Mouse (Mus musculus) liver, embryonic 16.5 days (tissue): Measurements from ENCODE around the gene Atg101. TPM values are rescaled to one million over a fixed set of nuclear protein-coding genes. Genes with fewer than 3 reads are reported as not detected.

Experiments
- ATAC-seq: fragments of 200-750 bp; cut with Nextera tagmentation; 2 replicates; pipeline ENCODE4 v1.8.0; 2017; ENCODE audit warnings: low read depth, mild to moderate bottlenecking, moderate number of reproducible peaks, moderate library complexity
- H3K27ac ChIP-seq: fragments of 300-500 bp; sonication (generic); 2 replicates; pipeline ENCODE4 v1.5.1; 2014; ENCODE audit warnings: mild to moderate bottlenecking, low read length
- H3K27me3 ChIP-seq: fragments of 300-500 bp; sonication (generic); 2 replicates; pipeline ENCODE4 v1.6.1; 2014; ENCODE audit warnings: low read depth, low read length, mixed read lengths; ENCODE audit not compliant: control insufficient read depth, insufficient read depth
- H3K36me3 ChIP-seq: fragments of 300-500 bp; sonication (generic); 2 replicates; pipeline ENCODE4 v1.6.1; 2014; ENCODE audit warnings: mild to moderate bottlenecking; ENCODE audit not compliant: control insufficient read depth, insufficient read depth
- H3K4me1 ChIP-seq: fragments of 300-500 bp; sonication (generic); 2 replicates; pipeline ENCODE4 v1.6.1; 2014; ENCODE audit warnings: low read depth, low read length, mixed read lengths; ENCODE audit not compliant: control insufficient read depth
- H3K4me2 ChIP-seq: fragments of 300-500 bp; sonication (generic); 2 replicates; pipeline ENCODE4 v1.6.1; 2014; ENCODE audit warnings: low read depth, low read length, mixed read lengths
- H3K4me3 ChIP-seq: fragments of 300-500 bp; sonication (generic); 2 replicates; pipeline ENCODE4 v1.5.1; 2014; ENCODE audit warnings: low read depth, mild to moderate bottlenecking, low read length
- H3K9ac ChIP-seq: fragments of 300-500 bp; sonication (generic); 2 replicates; pipeline ENCODE4 v1.6.1; 2014; ENCODE audit warnings: low read depth, low read length
- H3K9me3 ChIP-seq: fragments of 300-500 bp; sonication (generic); replicated peaks from 2 replicates; pipeline ENCODE4 v1.6.1; 2016; ENCODE audit warnings: low read length; ENCODE audit not compliant: control insufficient read depth
- WGBS: fragments of 180-500 bp; shearing (Covaris S2); extraction: QIAGEN DNeasy Blood & Tissue Kit; methylation state at CpG from one replicate; pipeline ENCODE4 v1.1.7; 2014; ENCODE audit not compliant: insufficient replicate concordance; 5-methylcytosine and 5-hydroxymethylcytosine counted together
- polyA plus RNA-seq: library from polyadenylated mRNA; unstranded; fragments of >200 nt; fragmentation: Nextera tagmentation; extraction: Ambion mirVana; gene quantifications from 2 replicates; pipeline ENCODE4 v1.2.1, GENCODE M21; 2015

Gene Atg101
- polyA plus RNA-seq, 1 experiment from 2014 or later: 26.1 TPM

- whole genome bisulfite sequencing: 62% methylated on average over 3 of the region's 3 CpGs
- H3K27me3 ChIP-seq: no peaks in the 10 kb centered on the region
- H3K9me3 ChIP-seq: no peaks in the 10 kb centered on the region
- H3K4me2 ChIP-seq: no peak overlapping the region
- ATAC-seq: no peak
- no peak overlapping the region for H3K9ac ChIP-seq
- no peak overlapping the region for H3K4me3 ChIP-seq
- H3K36me3 ChIP-seq: no peaks in the 10 kb centered on the region
- no peaks in the 10 kb centered on the region for H3K4me1 ChIP-seq
- no peak overlapping the region for H3K27ac ChIP-seq
Measured at GRCm38 (mm10) chr15:101329564-101329892, 45.5 kb downstream of the Atg101 start.

- Histone ChIP-seq H3K4me3 (no peak overlapping the region), H3K4me1 (no peaks in the 10 kb centered on the region), H3K36me3 (no peaks in the 10 kb centered on the region), H3K4me2 (no peak overlapping the region), H3K9ac (no peak overlapping the region), H3K27ac (no peak overlapping the region), H3K27me3 (no peaks in the 10 kb centered on the region), H3K9me3 (no peaks in the 10 kb centered on the region)
- ATAC-seq: no peak
- 51% methylated on average over 4 of the region's 4 CpGs for WGBS
Measured at GRCm38 (mm10) chr15:101331090-101331489, 47.0 kb downstream of the Atg101 start.

GRCm38 (mm10) chr15:101332370-101332769 is 48.3 kb downstream of the Atg101 start:
- H3K36me3 ChIP-seq: no peaks in the 10 kb centered on the region
- H3K27me3 ChIP-seq: no peaks in the 10 kb centered on the region
- ATAC-seq: no peak
- 39% methylated on average over 4 of the region's 4 CpGs for WGBS
- H3K9ac ChIP-seq: no peak overlapping the region
- no peaks in the 10 kb centered on the region for H3K9me3 ChIP-seq
- H3K4me2 ChIP-seq: no peak overlapping the region
- H3K27ac ChIP-seq: no peak overlapping the region
- peaks cover 3% of the 10 kb centered on the region for H3K4me1 ChIP-seq
- H3K4me3 ChIP-seq: no peak overlapping the region

GRCm38 (mm10) chr15:101333165-101333564 is 49.1 kb downstream of the Atg101 start:
- Histone ChIP-seq H3K27ac (no peak overlapping the region), H3K9me3 (no peaks in the 10 kb centered on the region), H3K4me1 (peaks cover 3% of the 10 kb centered on the region), H3K27me3 (no peaks in the 10 kb centered on the region), H3K9ac (no peak overlapping the region), H3K4me2 (no peak overlapping the region), H3K4me3 (no peak overlapping the region), H3K36me3 (no peaks in the 10 kb centered on the region)
- ATAC-seq: no peak
- WGBS: 15% methylated on average over 1 of the region's 1 CpGs

- no peaks in the 10 kb centered on the region for H3K27me3 ChIP-seq
- H3K4me1 ChIP-seq: peaks cover 3% of the 10 kb centered on the region
- H3K36me3 ChIP-seq: no peaks in the 10 kb centered on the region
- H3K4me2 ChIP-seq: no peak overlapping the region
- H3K9me3 ChIP-seq: no peaks in the 10 kb centered on the region
- 9% methylated on average over 4 of the region's 4 CpGs for WGBS
- no peak overlapping the region for H3K9ac ChIP-seq
- no peak overlapping the region for H3K4me3 ChIP-seq
- no peak for ATAC-seq
- H3K27ac ChIP-seq: no peak overlapping the region
Measured at GRCm38 (mm10) chr15:101333648-101334047, 49.6 kb downstream of the Atg101 start.

GRCm38 (mm10) chr15:101336474-101337174 is 52.6 kb downstream of the Atg101 start:
- no peaks in the 10 kb centered on the region for H3K9me3 ChIP-seq
- no peak overlapping the region for H3K4me3 ChIP-seq
- peak overlapping the region; percentile 38; the same call in 1 of the 2 replicates for H3K4me2 ChIP-seq
- no peak overlapping the region for H3K27ac ChIP-seq
- H3K36me3 ChIP-seq: no peaks in the 10 kb centered on the region
- 9% methylated on average over 24 of the region's 24 CpGs for WGBS
- peaks cover 3% of the 10 kb centered on the region for H3K4me1 ChIP-seq
- no peak overlapping the region for H3K9ac ChIP-seq
- H3K27me3 ChIP-seq: no peaks in the 10 kb centered on the region
- ATAC-seq: peak; percentile 47

GRCm38 (mm10) chr15:101338359-101338758 is 54.3 kb downstream of the Atg101 start:
- Histone ChIP-seq H3K9ac (no peak overlapping the region), H3K27ac (no peak overlapping the region), H3K9me3 (no peaks in the 10 kb centered on the region), H3K4me3 (no peak overlapping the region), H3K4me2 (no peak overlapping the region), H3K27me3 (no peaks in the 10 kb centered on the region), H3K4me1 (peaks cover 3% of the 10 kb centered on the region), H3K36me3 (no peaks in the 10 kb centered on the region)
- ATAC-seq: no peak
- WGBS: 65% methylated on average over 4 of the region's 4 CpGs

- H3K27ac ChIP-seq: no peak overlapping the region
- no peaks in the 10 kb centered on the region for H3K27me3 ChIP-seq
- peaks cover 3% of the 10 kb centered on the region for H3K4me1 ChIP-seq
- no peak overlapping the region for H3K9ac ChIP-seq
- H3K36me3 ChIP-seq: no peaks in the 10 kb centered on the region
- H3K4me3 ChIP-seq: no peak overlapping the region
- 0 out of 2 replicates have a peak, but pooled peaks have one; percentile 37 for ATAC-seq
- 6% methylated on average over 2 of the region's 2 CpGs for WGBS
- H3K4me2 ChIP-seq: no peak overlapping the region
- H3K9me3 ChIP-seq: no peaks in the 10 kb centered on the region
Measured at GRCm38 (mm10) chr15:101339537-101339936, 55.5 kb downstream of the Atg101 start.
